Mouse (Mus musculus) mouse embryonic stem cell (cell line): ENCODE data around the gene Parvb.

Experiments
- in situ Hi-C, 2 experiments: fragments of 300-500 bp; cut with MboI; formaldehyde crosslinking; loops; 1 replicate in 1 of 2; 3 replicates in 1 of 2; pipeline ENCODE4 v1.14.3; 2019 to 2020; ENCODE audit warnings: low sequenced_read_pairs in 2 of 2, low pct_unique_long_range_greater_than_20kb in 1 of 2, mixed read lengths in 1 of 2; ENCODE audit not compliant: unreplicated experiment in 1 of 2

The Parvb gene

GRCm38 (mm10) chr15:84336281-84336817, 104.5 kb downstream of the Parvb start:
- in situ Hi-C loops: no loop called here

- in situ Hi-C loops: no loop called here
Measured at GRCm38 (mm10) chr15:84337599-84337998, 105.8 kb downstream of the Parvb start.

GRCm38 (mm10) chr15:84340926-84341325, 109.1 kb downstream of the Parvb start:
- in situ Hi-C loops: no loop called here

GRCm38 (mm10) chr15:84348769-84349168, 116.9 kb downstream of the Parvb start:
- in situ Hi-C loops: no loop called here

GRCm38 (mm10) chr15:84349915-84350738, 118.3 kb downstream of the Parvb start:
- in situ Hi-C loops: no loop called here

- in situ Hi-C loops: no loop called here
Measured at GRCm38 (mm10) chr15:84351342-84351741, 119.5 kb downstream of the Parvb start.

DNA sequence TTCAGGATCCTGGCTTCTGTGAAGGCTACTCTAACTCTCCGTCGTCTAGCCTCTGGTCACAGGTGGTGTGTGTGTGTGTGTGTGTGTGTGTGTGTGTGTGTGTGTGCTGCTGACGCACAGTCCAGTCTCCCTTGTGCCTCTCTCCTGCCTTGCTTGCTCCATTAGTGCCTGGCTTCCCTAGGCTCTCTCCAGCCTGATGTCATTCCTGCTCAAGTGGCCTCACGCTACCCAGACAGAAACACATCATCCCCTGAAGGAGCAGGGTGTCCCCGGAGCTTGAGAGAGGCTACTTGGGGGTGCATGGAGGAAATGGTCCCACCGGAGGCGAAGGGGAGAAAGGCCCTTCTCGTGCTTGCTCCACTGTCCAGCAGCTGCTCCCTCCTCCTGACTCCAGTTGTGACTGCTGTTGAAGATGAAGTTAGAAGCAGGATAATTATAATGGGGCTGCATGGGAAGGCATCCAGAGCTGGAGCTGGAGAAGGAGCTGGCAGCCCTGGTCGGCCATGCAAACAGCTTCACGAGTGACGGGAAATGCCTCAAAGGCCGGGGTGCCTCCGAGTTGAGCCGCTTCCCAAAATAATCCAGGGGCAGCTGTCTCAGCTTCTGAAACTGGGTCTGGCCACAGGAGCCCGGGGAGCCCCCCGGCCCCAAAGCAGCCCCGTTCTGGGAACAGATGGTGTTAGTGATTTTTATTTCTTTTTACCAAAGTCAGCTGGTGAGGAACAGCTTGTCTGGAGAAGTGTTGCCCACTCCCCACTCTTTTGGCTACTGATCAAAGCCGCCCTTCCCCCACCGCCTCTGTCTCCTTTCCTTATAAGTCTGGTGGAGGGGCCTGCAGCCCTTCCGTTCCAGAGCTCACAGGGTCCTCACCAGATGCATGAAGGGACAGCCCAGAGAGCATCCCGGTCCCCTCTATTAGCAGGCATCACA, 120.3 kb downstream of the Parvb start:
- in situ Hi-C loops: no loop called here

DNA sequence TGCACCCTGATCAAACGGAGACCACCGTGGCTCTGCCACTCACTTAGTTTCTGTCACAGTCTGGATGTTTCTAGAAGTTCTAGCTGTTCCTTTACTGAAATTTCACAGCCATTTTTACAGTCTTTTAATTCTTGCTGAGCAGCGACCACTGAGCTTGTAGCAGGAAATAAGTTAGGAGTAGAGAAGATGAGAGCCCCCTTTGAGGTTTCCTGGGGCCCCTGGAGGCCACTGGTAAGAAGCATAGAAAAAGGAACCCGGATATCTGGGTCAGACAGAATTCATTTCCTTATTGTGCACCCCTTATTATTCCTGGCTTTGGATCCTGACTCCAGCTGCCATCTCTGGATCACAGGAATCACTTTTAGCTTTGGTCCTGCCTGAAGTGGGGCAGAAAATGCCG, 123.2 kb downstream of the Parvb start:
- in situ Hi-C loops: no loop called here

DNA sequence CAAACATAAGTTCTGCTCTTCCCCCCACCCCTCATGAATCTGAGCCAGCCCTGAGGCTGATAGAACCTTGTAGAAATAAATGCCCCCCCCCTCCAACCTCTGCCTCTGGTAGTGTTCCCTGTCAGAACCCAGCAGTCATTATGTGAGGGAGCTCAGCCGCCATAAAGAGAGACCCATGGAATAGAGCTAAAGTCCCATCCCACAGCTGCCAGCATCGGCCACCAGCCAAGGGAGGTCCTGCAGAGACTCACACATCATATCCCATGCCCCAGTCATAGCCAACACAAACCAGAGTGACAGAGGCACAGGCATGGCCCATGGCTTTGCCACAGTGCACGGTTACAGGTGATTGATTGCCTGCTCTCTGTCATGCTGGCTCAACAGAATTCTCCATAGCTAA, 132.9 kb downstream of the Parvb start:
- in situ Hi-C loops: no loop called here
